Mouse (Mus musculus) testis, adult 2 months (tissue): ENCODE data around the gene Zmiz1. TPM values are rescaled to one million over a fixed set of nuclear protein-coding genes. Genes with fewer than 3 reads are reported as not detected.

Source experiments
- H3K27ac ChIP-seq: fragments of 200-500 bp; 2 replicates; pipeline ENCODE4 v1.5.1; 2012; ENCODE audit warnings: low read depth, low read length; ENCODE audit not compliant: control insufficient read depth, insufficient read depth
- H3K27me3 ChIP-seq: fragments of 200-500 bp; 2 replicates; pipeline ENCODE4 v1.6.1; 2012; ENCODE audit warnings: mild to moderate bottlenecking, low read length, moderate library complexity; ENCODE audit not compliant: control insufficient read depth, insufficient read depth
- H3K36me3 ChIP-seq: fragments of 200-500 bp; 2 replicates; pipeline ENCODE4 v1.6.1; 2012; ENCODE audit warnings: mild to moderate bottlenecking, low read length; ENCODE audit not compliant: control insufficient read depth, insufficient read depth
- H3K4me1 ChIP-seq: fragments of 200-500 bp; 2 replicates; pipeline ENCODE4 v1.6.1; 2012; ENCODE audit warnings: low read length; ENCODE audit not compliant: control insufficient read depth, insufficient read depth
- H3K4me3 ChIP-seq: fragments of 200-500 bp; 2 replicates; pipeline ENCODE4 v1.5.1; 2012; ENCODE audit warnings: low read depth, mild to moderate bottlenecking, low read length, moderate library complexity, mixed read lengths; ENCODE audit not compliant: control insufficient read depth
- CTCF ChIP-seq: fragments of 200-500 bp; IDR thresholded peaks from 2 replicates; pipeline ENCODE4 v1.5.1; 2012; ENCODE audit warnings: low read depth, mild to moderate bottlenecking, inconsistent platforms, low read length, moderate library complexity; ENCODE audit not compliant: control insufficient read depth, insufficient read depth, insufficient replicate concordance
- POLR2A ChIP-seq: fragments of 200-500 bp; IDR thresholded peaks from 2 replicates; pipeline ENCODE4 v1.6.1; 2012; ENCODE audit warnings: low read depth, mild to moderate bottlenecking, inconsistent platforms, low read length, moderate library complexity; ENCODE audit not compliant: control insufficient read depth
- polyA plus RNA-seq: library from polyadenylated mRNA; depleted of rRNA; stranded (reverse); fragments of >200 nt; gene quantifications from 2 replicates; pipeline ENCODE4 v1.2.3, GENCODE M21; 2012

Gene Zmiz1
- polyA plus RNA-seq, 1 experiment, result 9.1 TPM

DNA sequence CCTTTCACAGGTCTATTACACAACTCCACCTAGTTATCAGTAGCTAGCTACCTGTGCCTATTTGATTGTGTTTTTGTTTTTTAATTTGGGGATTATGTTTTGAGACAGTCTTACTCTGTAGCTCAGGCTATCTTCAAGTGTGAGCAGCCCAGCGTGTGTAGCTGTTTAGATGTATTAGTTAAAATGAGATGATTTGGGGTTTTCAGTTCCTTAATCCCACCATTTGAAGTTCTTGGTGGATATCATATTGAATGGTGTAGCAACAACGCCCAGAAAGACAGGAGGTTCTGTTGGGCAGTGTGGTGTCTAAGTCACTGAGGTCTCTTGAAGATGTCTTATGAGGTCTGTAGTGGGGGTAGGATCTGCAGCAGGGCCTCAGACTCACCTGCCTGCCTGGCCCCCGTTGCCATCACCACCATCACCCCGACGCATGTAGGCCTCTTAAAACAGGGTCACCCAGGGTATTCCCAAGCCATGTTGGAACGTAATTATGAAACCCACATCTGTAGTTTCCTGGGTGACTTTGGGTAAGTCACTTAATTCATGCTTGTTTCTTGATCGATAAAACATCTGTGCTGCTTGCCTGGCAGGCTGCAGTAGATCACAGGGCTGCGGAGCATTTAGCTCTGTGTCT, 155.1 kb downstream of the Zmiz1 start:
- no peaks in the 10 kb centered on the region for H3K36me3 ChIP-seq
- TF ChIP-seq POLR2A, result no peak
- TF ChIP-seq CTCF, result no peak
- no peak overlapping the region for H3K4me3 ChIP-seq
- H3K27ac ChIP-seq, result no peak overlapping the region
- no peaks in the 10 kb centered on the region for H3K4me1 ChIP-seq
- H3K27me3 ChIP-seq, result no peaks in the 10 kb centered on the region

DNA sequence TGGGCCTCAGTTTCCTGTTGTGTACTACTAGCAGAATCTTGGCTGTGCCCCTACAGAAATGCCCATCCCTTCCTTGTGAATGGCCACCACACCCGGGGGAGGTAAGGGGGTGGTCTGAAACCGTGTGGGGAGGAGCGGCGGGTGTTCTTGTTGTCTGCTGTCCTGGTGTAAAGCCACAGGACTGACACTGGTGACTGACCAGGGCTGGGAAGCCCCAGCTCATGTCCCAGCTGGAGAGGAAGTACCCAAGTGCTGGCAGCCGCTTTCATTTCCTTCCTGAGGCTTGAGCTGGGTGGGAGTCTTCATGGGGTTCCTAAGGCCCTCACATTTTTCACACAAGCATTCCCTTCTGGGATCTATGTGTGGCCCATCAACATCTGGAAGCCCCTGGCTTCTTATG, 155.7 kb downstream of the Zmiz1 start:
- H3K27me3 ChIP-seq, result no peaks in the 10 kb centered on the region
- H3K4me1 ChIP-seq, result no peaks in the 10 kb centered on the region
- TF ChIP-seq POLR2A, result no peak
- TF ChIP-seq CTCF, result no peak
- H3K36me3 ChIP-seq, result no peaks in the 10 kb centered on the region
- H3K27ac ChIP-seq, result no peak overlapping the region
- no peak overlapping the region for H3K4me3 ChIP-seq

DNA sequence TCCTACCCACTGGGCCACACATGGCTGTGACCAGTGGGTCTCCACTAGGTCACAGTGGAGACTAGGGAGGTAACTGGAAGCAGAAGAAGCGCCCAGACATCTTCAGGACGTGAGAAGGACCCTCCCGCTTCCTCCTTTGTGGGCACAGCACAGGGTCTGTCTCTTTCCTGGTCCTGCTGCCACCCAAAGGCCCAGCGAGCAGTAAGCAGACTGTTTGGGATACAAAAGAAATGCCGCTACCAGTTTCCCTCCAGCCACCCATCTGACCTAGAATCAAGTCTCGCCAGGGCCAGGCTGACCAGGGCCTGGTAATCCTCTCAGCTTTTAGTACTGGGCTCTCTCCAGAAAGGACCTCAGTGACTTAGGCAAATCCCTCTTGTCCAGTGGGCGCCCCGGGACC, 156.6 kb downstream of the Zmiz1 start:
- H3K4me1 ChIP-seq, result no peaks in the 10 kb centered on the region
- H3K4me3 ChIP-seq, result no peak overlapping the region
- H3K27ac ChIP-seq, result no peak overlapping the region
- TF ChIP-seq POLR2A (no peak), CTCF (no peak)
- no peaks in the 10 kb centered on the region for H3K27me3 ChIP-seq
- no peaks in the 10 kb centered on the region for H3K36me3 ChIP-seq

DNA sequence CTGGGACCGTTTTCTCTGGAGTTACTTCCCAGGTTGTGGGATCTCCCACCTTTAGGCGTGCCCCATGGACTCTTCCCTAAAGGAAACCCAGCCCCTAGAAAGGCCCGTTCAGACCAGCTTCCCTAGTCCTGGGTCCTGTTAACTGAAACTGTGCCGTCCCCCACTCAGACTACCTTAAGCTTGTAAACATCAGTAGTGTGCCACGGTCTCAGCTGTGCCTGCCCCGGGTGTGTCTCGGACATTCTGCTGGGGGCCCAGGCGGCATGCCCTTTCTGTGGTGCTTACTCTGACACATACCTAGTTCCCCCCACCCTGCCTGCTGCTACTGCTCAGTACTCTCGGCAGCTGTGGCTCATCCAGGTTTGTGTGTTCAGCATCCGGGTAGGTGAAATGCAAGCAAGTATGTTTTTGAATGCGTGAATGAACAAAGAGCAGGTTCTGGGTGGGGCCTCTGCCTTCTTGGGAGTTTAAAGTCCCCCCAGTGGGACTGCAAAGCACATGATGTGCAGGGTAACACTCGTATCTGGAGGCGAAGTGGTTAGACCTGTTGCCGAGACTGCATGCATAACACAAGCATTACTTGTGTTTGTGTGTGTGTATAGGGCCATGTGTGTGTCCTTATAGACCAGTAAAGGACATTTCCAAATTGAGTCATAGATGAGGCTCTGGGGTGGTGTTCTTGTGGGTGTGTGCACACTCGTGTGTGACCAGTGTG, 157.2 kb downstream of the Zmiz1 start:
- H3K27ac ChIP-seq, result no peak overlapping the region
- H3K27me3 ChIP-seq, result no peaks in the 10 kb centered on the region
- no peak overlapping the region for H3K4me3 ChIP-seq
- TF ChIP-seq CTCF (no peak), POLR2A (no peak)
- H3K4me1 ChIP-seq, result no peaks in the 10 kb centered on the region
- H3K36me3 ChIP-seq, result no peaks in the 10 kb centered on the region

DNA sequence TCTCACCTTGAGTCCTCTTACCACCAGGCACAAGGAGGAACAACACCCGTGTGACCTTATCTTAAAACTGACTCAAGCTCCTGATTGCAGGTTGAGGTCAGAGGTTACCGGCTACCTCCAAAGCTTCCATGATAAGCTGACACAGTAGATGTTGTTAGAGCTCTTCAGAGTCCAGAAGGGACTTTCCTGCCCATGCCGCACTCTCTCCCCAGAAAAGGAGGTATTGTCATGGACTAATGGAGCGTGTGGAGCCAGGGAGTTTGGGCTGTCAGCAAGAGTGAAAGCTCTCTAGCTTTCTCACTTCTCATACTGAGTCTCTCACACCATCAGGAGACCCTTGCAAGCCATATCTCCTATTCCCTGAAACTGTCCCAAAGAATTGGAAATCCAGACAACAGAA, 158.3 kb downstream of the Zmiz1 start:
- Histone ChIP-seq H3K4me1 (no peaks in the 10 kb centered on the region), H3K27ac (no peak overlapping the region), H3K4me3 (no peak overlapping the region), H3K27me3 (no peaks in the 10 kb centered on the region), H3K36me3 (no peaks in the 10 kb centered on the region)
- TF ChIP-seq POLR2A (no peak), CTCF (no peak)

DNA sequence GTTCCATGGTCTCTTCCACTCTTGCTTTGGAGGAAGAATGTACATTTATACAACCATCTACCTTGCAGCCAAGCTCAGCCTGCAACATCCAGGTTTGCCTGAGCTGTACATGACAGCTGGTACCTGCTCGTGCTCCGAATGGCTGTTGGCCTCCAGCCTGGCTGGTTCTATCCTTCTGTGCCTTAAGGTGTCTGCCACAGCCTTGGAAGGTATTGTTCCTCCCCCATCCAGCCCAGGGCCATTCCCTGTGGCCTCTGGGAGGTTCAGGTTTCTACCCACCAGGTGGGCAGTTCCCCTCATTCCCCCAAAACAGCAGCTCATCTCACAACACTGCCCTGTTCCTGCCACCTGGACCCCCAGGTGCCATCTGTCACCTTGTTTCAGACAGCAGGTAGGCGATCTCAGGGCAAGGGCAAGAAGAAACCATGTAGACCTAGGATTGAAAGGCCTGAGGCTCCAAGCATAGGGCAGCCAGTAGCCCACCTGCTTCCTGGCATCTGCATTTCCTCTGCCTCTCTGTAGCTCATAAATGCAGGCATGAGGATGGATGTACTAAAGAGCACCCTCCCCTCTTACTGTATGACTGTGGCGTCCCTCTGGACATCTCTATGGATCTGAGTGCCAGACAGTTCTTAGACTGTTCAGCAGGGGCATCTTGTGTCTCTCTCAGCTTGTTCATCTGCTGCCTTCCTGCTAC, 160.2 kb downstream of the Zmiz1 start:
- Histone ChIP-seq H3K27ac (no peak overlapping the region), H3K27me3 (no peaks in the 10 kb centered on the region), H3K4me3 (no peak overlapping the region), H3K4me1 (no peaks in the 10 kb centered on the region), H3K36me3 (no peaks in the 10 kb centered on the region)
- TF ChIP-seq CTCF (no peak), POLR2A (no peak)

DNA sequence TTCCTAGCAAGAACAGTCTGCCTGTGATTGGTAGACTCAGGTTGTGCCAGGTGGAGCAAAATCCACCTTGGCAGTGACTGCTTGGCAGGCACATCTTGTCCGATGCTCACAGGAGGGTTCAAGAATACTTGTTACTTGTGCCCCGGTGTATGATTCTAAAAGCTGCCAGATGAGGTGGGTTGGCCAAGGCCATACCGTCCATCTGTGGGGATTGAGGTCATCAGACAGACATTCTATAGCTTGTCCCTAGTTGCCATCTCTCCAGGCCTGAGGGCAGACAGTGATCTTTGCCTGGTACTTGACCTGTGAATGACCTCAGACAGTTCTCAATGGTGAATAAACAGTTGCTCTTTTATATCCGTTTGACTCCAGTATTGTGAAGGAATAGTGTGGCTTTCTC, 161.8 kb downstream of the Zmiz1 start:
- Histone ChIP-seq H3K4me3 (no peak overlapping the region), H3K36me3 (no peaks in the 10 kb centered on the region), H3K27me3 (no peaks in the 10 kb centered on the region), H3K4me1 (no peaks in the 10 kb centered on the region), H3K27ac (no peak overlapping the region)
- TF ChIP-seq POLR2A (no peak), CTCF (no peak)
